Mouse (Mus musculus) Muller cell, postnatal 12 days (primary cell): Measurements from ENCODE around the gene Hoxc9.
A peak's percentile ranks its signal among the peaks of the same experiment; 100 is the strongest.

ENCODE experiments used
- DNase-seq: peaks from one replicate; pipeline ENCODE4 v3.0.0-alpha.2; 2015; ENCODE audit errors: inconsistent ontology term

Hoxc9 gene

DNA sequence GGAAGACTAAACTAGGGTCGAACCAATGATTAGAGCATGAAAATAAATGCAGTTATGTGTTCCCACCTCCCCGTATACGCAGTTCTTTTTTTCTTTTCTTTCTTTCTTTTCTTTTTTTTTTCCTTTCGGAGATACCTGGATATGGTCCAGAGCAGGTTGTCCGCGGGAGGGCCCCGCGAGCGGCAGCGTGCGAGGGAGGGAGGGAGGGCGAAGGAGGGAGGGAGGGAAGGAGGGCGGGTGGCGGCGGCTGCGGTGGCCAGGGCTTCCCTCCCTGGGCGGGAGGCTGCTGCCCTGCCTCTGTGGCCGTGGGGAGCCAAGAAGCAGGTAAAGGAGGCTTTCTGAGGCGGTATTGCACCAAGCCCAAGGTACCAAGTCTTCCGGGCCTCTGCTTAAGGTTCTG is at the start of gene Hoxc9:
Gene Hoxc9, plus strand, starts transcription at position 269 of the 400 bp plus-strand sequence.
- no peak for DNase-seq

DNA sequence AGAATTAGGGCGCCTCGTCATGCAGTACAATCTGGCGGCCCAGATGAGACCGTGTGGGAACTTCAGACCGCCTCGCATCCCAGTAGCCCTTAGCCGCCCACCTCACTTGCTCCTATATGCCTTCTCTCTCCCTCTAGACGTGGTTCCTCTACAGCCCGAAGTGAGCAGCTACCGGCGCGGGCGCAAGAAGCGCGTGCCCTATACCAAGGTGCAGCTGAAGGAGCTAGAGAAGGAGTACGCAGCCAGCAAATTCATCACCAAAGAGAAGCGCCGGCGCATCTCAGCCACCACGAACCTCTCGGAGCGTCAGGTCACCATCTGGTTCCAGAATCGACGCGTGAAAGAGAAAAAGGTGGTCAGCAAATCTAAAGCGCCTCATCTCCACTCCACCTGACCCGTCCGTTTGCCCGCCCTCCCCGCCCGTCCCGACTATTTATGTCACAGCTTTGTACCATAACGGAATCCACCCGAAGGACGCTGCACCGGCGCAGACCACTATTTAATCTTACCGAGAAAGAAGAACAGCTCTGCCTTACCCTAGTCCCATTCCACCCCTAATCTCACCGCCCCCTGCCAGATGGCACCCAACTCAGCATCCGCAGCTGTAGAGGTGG is 49.1 kb upstream of the Hoxc9 start:
- DNase-seq, result no peak

DNA sequence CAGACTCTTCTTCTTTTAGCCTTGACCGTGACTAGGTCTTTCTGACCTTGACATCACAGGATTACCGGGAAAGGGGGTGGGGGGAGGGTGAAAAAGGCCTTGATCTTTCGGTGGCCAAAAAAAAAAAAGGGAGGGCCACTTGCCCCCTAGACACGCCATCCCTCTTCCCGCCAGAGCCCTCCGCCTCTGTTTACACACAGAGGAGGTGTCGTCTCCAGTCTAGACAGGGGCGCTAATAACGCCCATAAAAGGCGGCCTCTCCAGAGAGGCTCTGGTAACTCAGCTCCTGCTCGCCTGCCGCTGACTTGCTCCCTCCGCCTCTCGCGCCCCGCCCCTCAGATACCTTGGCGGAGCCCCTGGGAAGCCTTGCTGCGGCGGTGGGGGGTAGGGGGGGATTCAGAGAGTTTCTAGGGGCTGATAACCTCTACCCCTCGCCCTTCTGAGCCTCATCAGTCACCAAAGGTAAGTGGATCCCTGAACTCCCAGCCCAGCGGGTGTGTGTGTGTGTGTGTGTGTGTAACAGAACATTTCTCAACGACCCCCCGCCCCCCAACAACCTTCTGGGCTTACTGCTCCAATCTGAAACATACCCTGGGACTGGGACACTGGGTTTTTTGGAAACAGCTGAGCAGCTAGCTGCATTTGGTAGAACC is 44.4 kb upstream of the Hoxc9 start:
- no peak for DNase-seq

DNA sequence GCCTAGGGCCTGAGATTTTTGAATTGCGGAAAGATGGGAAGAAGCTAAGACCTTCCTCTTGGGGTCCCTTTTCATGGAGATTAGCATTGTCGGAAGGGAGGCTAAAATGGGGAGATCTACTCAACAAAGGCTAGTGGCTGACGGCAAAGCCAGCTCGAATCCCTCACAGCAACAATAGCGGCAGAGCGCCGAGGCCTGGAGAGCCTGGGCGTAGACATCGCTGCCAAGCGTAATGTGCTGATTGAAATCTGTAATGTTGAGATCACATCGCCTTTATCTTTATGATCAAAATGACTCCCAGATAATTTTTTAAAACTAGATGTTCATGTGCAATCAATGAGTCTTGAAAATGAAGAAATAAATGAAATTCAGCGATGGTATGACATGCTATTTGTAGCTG is 41.8 kb upstream of the Hoxc9 start:
- DNase-seq, result no peak

DNA sequence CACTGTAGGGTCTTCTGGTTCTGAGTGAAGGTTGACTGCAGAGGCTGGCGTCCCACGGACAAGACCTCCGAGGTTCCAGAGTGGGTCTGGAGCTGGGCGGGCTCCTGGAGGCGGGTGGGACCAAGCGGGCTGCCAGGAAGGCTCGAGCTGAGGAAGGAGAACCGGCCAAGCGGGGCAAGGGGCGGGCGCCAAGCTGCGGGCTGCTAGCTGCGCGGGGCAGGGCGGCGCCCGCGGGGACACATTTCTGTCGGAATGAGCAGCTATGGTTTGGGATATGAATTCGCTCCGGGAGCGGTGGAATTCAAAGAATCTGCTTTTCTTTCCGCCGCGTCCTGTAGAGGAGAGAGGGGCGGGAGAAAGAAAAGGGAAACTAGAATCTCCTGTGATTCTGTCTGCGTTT is 41.3 kb upstream of the Hoxc9 start:
- DNase-seq, result peak; percentile 43

DNA sequence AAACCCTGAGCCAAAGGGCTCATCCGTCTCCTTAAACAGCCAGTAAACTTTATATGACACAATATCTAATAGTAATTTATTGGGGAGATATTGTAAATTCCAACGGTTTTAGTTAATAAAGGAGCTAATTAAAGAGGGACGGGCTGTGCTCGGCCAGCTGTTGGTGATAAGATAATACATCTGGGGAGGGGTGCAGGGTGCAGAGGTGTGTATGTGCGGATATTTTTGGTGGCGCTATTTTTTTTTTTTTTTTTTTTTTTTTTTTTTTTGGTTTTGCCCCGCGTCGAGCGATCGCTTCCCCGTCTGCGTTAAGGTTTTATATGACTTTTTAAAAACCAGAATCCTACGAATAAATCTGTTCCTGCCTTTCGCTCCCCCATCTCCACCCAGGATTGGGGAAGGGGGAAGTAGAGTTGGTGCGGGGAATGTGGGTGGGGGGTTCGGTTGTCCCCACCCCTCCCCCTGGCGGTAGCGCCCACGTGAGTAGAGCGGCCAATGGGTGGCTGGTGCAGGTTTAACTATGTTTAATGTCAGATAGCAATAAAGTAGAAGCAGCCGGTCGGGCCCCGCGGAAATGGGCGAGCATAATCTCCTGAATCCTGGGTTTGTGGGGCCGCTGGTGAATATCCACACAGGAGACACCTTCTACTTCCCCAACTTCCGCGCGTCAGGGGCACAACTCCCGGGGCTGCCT is 39.8 kb upstream of the Hoxc9 start, which contains the start of gene Hoxc12:
Gene Hoxc12, plus strand, starts transcription at position 479 of the 694 bp plus-strand sequence.
- DNase-seq, result no peak

DNA sequence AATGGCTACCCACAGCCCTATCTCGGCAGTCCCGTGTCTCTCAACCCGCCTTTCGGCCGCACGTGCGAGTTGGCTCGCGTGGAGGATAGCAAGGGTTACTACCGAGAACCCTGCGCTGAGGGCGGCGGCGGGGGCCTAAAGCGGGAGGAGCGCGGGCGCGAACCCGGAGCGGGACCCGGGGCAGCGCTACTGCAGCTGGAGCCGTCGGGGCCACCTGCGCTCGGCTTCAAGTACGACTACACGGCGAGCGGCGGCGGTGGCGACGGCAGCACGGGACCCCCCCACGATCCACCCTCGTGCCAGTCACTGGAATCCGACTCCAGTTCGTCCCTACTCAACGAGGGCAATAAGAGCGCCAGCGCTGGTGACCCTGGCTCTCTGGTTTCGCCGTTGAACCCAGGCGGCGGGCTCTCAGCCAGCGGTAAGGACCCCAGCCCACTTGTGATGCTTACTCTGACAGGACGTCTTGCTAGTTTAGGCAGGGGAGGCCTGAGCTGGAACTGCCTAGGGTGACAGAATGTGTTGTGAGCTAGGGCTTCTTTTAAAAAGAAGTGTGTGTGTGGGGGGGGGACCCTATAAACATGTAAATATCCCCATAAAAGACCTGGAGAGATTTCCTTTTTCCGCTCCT is 39.1 kb upstream of the Hoxc9 start:
- no peak for DNase-seq

DNA sequence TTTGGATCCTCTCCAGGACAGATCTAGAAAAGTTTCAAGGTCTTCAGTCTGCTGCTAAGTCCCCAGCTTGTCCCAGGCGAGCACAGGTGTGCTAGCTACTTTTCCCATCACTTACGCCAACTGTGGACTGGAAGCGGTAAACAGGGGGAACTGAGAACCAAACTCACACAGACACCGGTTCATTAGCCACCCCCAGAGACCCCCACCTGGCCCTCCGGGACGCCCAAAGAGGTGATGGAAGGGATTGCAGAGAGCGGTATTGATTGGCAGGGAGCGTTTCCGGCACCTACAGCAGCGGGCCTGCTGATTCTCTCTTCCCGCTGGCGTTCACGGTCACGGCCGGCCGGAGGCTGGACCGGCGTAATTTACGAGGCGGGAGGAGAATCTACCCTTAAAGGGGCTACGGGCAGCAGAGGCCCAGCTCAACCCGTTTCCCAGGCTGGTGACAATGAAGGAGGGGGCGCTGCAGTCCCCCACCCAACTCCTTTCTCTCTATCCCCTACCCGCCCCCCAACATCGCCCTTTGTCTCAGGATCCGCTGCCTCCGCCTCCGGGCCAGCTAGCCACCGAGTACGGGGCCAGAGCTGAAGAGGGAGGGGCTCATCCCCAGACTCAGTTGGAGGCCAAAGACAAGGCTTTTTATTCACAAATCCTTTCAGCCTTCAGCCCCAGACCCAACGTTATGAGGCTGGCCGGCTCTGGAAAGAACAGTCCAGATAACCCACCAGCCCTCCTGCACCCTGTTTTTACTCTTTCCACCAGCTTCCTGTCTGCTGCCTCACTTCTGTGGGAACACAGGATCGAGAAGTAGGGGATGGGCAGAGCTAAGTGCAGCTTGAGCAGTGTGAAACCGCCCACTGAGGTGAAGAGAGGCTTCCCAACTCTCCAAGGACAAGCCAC is 36.7 kb upstream of the Hoxc9 start:
- no peak for DNase-seq

DNA sequence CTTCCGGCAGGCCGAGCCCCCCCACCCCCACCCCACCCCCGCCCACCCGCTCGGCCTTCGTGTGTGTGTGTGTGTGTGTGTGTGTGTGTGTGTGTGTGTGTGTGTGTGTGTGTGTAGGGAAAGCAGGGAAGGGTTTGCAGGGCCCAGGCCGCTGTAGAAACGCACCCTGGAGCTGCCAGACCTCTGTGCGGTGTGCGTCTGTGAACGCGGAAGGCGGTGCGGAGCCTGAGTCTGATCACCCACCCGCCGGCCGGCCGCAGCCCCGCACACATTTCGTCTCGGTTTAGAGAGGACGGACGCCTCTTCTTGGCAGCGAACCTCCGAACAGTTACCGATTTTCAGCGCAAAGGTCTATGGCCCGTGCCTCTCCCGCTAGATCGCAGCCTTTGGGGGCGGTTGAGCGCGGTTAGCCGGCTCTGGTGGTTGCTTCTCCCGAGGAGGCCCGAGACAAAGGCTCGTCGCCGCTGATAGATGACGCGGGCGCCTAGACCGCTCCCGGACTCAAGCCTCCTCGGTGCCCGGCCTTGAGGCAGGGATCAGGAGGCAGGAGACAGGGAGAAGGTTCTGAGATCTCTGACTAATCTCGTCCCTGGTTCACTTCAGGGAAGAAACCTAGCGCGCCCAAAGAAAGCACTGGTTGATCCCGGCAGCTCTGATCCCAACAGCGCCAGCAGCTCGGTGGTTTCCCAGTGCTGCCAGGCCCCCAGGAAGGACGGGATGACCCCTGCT is 33.3 kb upstream of the Hoxc9 start:
- DNase-seq, result peak; percentile 24

DNA sequence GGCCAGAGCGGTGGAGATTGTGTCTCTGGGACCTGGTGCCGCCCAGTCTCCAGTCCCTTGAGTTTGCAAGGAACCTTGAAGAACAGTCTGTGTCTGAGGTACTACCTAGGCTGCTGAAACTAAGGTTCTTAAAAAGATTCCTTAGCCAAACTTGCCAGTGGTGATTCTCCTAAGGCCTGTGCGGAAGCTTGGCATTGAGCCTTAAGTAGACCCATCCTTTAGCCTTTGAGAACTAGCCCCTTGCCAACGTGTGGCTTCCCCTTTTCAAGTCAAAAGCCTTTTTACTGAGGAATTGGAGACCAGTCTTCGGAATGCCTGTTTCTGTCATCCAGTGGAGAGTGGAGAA is 32.8 kb upstream of the Hoxc9 start:
- no peak for DNase-seq

DNA sequence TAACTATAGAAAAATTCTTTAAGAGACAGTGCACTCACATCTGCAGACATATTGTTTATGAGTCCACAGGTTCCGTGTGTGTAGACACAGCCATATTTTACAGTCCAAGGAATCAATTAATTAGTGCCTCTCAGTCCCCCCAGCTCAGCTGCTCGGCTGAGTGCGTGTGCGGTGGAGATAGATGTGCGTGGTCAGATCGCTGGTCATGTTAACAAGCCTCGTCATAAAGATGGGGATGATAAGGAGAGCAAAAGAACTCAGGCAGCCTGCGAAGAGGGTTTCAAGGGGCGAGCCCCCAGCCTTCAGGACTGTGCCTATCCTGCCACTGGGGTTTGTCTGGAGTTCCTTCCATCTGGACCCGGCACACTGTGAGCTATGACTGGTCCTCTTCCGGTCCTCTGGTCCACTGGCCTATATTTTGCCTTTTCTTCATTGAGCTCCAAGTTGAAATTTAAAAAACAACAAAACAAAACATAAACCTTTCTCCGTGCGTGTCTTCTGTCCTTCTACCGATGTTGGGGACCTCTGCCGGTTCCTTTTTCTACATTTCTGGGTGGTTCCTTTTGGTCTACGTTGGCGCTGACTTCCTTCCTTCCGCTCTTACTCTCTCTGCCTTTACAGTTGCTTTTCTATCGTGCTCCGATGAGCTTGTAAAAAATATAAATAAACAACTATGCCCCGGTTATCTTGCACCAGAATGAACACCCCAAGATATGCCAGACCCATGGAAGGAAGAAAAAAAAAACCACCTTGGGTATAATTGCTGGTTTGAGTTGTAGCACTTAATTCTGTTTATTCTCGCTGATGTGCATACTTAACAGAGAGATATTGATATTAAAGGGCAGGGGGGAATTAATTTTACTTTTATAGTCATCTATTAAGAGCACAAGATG is 30.8 kb upstream of the Hoxc9 start:
- DNase-seq, result no peak

DNA sequence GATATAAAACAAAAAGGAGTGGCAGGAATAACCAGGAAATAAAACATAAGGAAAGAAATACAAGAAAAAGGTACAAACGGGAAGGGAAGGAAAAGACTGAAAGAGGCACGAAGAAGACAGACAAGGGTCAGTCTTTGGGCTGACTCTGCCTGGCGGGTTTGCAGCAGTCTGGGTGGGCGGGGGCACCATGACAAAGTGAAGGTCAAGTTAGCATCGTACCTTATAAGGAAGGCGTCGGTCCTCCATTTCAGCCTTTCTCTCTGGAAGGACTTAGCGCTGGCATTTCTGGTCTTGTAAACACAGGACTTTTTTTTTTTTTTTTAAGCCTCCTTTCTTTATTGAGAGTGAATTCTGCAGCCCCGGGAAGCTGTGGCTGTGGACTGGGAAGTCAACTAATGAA is 29.0 kb upstream of the Hoxc9 start:
- DNase-seq, result no peak

DNA sequence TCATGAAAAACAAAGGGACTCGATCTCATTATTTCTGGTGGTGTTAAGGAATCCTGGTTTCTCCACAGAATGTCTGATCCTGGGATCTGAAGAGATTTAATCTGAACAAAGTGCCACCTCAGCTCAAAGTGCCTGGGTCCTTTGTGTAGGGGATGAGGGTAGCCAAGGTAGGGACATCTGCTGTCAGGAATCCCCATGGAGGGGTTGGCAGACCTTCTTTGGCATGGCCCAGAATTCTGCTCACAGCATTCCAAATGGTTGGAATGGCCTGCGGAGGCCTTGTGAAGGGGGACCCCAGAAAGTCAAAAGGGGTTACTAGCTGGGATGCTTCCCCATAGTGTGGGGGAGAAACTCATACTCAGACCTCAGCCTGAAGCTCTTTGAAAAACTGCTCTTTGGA is 27.4 kb upstream of the Hoxc9 start:
- no peak for DNase-seq

DNA sequence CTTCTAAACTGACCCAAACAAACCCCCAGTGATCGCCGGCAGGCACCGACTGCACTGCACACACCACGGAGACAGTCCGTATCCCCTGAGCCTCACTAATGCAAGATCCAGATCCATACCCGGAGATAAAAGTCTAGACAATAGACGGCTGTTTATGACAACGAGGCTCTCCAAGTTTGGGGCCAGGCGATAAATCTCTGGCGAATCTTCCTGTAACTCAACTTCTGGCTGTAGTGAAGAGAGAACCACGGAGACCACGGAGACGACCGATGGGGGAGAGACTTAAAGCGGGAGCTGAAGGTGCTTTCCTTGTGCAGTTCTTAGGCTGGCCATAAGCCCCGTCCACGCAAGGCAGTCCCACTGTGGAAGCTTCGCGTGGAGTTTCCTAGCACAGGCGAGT is 26.5 kb upstream of the Hoxc9 start:
- DNase-seq, result no peak

DNA sequence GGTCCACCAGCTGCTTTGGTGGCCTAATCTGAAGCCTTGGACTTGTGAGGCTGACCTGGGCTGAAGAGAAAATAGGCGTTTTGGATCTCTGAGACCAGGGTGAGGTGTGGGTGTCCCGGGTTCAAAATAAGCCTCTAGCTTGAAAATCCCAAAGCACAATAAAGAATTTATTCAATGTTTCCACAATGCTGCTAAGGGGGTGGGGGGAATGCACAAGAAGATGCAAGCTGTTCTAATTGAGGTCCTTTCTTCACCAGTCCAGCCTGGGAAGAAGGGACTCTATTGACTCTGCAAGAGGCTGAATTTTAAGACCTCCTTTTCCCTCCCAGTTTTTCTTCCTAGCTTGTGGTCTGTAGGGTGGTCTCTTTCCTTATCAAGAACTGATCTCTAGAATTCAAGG is 25.4 kb upstream of the Hoxc9 start:
- DNase-seq, result no peak

DNA sequence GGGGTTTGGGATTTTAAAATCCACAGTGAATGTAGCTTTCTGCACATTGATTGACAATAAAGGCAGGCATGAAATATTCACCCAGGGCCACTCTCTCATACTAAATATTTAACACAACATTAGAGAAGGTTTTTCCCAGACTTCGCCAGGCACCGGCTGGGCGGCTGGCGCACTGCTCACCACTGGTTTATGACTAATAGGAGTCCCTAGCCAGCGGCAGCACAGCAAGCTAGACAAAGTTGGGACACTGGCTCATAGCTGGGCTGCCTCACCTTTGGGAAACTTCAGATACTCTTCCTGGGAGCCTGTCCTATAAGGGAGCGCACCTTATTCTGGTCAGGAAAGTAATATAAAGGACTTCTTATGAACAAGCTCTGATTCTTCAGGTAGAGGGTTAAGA is 22.7 kb upstream of the Hoxc9 start:
- no peak for DNase-seq

DNA sequence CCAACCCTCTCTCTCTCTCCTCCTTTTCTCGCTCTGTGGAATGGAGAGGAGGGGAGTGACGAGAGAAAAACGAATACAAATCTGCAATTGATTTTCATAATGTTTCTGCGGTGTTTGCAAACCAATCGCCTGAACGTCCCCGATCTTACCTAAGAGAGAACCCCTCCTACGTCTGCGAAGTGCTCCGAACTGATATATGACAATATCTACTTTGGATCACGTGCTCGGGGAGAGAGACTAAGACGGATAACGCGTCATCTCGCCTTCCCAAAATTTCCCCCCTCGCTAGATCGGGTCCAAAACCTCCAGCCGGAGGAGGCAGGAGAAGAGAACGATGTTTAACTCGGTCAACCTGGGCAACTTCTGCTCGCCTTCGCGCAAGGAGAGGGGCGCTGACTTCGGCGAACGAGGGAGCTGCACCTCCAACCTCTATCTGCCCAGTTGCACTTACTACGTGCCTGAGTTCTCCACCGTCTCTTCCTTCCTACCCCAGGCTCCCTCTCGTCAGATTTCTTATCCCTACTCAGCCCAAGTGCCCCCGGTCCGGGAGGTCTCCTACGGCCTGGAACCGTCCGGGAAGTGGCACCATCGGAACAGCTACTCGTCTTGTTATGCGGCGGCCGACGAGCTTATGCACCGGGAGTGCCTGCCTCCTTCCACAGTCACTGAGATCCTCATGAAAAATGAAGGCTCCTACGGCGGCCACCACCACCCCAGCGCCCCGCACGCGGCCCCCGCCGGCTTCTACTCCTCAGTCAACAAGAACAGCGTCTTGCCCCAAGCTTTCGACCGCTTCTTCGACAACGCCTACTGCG is 21.8 kb upstream of the Hoxc9 start, which contains the start of gene Hoxc11:
Gene Hoxc11, plus strand, starts transcription at position 236 of the 815 bp plus-strand sequence.
- no peak for DNase-seq

DNA sequence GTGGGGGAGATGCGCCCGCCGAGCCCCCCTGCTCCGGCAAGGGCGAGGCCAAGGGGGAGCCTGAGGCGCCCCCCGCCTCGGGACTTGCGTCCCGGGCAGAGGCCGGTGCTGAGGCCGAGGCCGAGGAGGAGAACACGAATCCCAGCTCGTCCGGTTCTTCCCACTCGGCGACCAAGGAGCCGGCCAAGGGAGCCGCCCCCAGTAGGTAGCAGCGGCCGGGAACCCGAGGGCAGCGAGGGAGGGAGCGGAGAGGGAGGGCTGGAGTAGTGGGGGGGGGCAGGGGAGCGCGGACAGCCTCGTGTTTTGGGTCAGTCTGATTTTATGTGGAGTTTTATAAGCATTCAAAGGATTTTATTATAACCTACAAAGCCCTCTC is 21.2 kb upstream of the Hoxc9 start:
- no peak for DNase-seq
